Mouse (Mus musculus) ES-E14 (cell line): Measurements from ENCODE around the gene Gpank1. TPM values are rescaled to one million over a fixed set of nuclear protein-coding genes. Genes with fewer than 3 reads are reported as not detected.

ENCODE experiments used
- DNase-seq: peaks from one replicate; pipeline ENCODE4 v3.0.0-alpha.2; 2013; ENCODE audit warnings: low read depth, low spot score
- H3K27ac ChIP-seq: 2 replicates; pipeline ENCODE4 v1.5.1; 2012; ENCODE audit warnings: low read depth, mild to moderate bottlenecking, low read length, moderate library complexity, mixed read lengths; ENCODE audit not compliant: poor library complexity, insufficient read depth, severe bottlenecking
- H3K36me3 ChIP-seq: 2 replicates; pipeline ENCODE4 v1.6.1; 2012; ENCODE audit warnings: mild to moderate bottlenecking, low read length, moderate library complexity, mixed read lengths; ENCODE audit not compliant: control insufficient read depth, poor library complexity, insufficient read depth, severe bottlenecking
- H3K4me1 ChIP-seq, 2 experiments: fragments of 150-350 bp in 1 of 2; sonication (generic) in 1 of 2; 2 replicates each; pipeline ENCODE4 v1.6.1; 2012; ENCODE audit warnings: low read length in 2 of 2, mild to moderate bottlenecking in 1 of 2, mixed read lengths in 1 of 2; ENCODE audit not compliant: control insufficient read depth in 2 of 2, insufficient read depth in 2 of 2, poor library complexity in 1 of 2
- H3K4me3 ChIP-seq, 2 experiments: fragments of 150-350 bp in 1 of 2; sonication (generic) in 1 of 2; 2 replicates each; pipeline ENCODE4 v1.5.1; 2012; ENCODE audit warnings: low read length in 2 of 2, low read depth in 1 of 2, mild to moderate bottlenecking in 1 of 2, mixed read lengths in 1 of 2; ENCODE audit not compliant: insufficient read depth in 1 of 2, poor library complexity in 1 of 2, severe bottlenecking in 1 of 2
- H3K9ac ChIP-seq: 2 replicates; pipeline ENCODE4 v1.6.1; 2012; ENCODE audit warnings: low read depth, mild to moderate bottlenecking, low read length, mixed read lengths; ENCODE audit not compliant: poor library complexity, insufficient read depth, severe bottlenecking
- H3K9me3 ChIP-seq: fragments of 150-350 bp; sonication (generic); 2 replicates; pipeline ENCODE4 v1.6.1; 2012; ENCODE audit warnings: low read depth, mild to moderate bottlenecking, low read length; ENCODE audit not compliant: control insufficient read depth, insufficient read depth
- CHD2 ChIP-seq: IDR thresholded peaks from 2 replicates; pipeline ENCODE4 v1.6.1; 2014; ENCODE audit warnings: mild to moderate bottlenecking, low read depth, low read length, inconsistent platforms
- HCFC1 ChIP-seq: IDR thresholded peaks from 2 replicates; pipeline ENCODE4 v1.6.1; 2012; ENCODE audit warnings: low read length, inconsistent platforms, borderline replicate concordance; ENCODE audit not compliant: insufficient read depth
- MAFK ChIP-seq: IDR thresholded peaks from 2 replicates; pipeline ENCODE4 v1.6.1; 2014; ENCODE audit warnings: mild to moderate bottlenecking, low read depth, low read length, inconsistent platforms; ENCODE audit not compliant: insufficient read depth
- ZC3H11A ChIP-seq: IDR thresholded peaks from 2 replicates; pipeline ENCODE4 v1.6.1; 2012; ENCODE audit warnings: low read depth, mild to moderate bottlenecking, inconsistent platforms, low read length, borderline replicate concordance
- ZNF384 ChIP-seq: IDR thresholded peaks from 2 replicates; pipeline ENCODE4 v1.6.1; 2012; ENCODE audit warnings: low read depth, low read length, inconsistent platforms
- in situ Hi-C, 2 experiments: fragments of 600-800 bp; cut with MboI; formaldehyde crosslinking; loops; one replicate each; pipeline ENCODE4 v1.15.1; 2025; ENCODE audit warnings: low sequenced_read_pairs in 2 of 2, inconsistent platforms in 1 of 2; ENCODE audit not compliant: unreplicated experiment in 2 of 2
- total RNA-seq: library from RNA; depleted of rRNA; stranded (reverse); fragments of 300-350 nt; gene quantifications from 2 replicates; pipeline ENCODE4 v1.2.3, GENCODE M21; 2012

Gpank1 gene
- total RNA-seq, 1 experiment: 31.1 TPM

DNA sequence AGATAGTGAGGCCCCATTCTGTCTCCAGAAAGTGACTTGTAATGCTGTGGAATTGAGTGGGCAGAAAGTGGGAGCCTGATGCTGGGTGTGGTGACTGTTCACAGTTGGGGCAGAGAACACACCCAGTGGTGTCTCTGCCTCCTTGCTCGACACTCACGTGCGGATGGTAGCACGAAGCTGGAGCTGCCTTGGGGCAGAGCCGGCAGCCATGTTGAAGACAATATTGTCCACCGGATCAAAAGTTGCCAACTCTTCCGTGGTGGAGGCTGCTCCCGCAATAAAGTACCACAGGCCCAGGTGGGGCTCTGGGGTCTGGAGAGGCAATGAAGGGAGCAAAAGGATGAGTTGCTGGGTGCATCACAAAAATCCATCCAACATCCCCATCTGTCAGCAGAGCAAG, 9.8 kb downstream of the Gpank1 start:
- H3K9ac ChIP-seq: no peak overlapping the region
- H3K27ac ChIP-seq: no peak overlapping the region
- DNase-seq: no peak
- H3K4me1 ChIP-seq: peaks cover 0 to 2% of the 10 kb centered on the region in 2 experiments; a peak in 1 of 4 replicates
- in situ Hi-C loops: no loop called here
- no peak overlapping the region for H3K4me3 ChIP-seq
- TF ChIP-seq MAFK: no peak
- no peak for TF ChIP-seq ZNF384
- H3K36me3 ChIP-seq: no peaks in the 10 kb centered on the region
- H3K9me3 ChIP-seq: no peaks in the 10 kb centered on the region

DNA sequence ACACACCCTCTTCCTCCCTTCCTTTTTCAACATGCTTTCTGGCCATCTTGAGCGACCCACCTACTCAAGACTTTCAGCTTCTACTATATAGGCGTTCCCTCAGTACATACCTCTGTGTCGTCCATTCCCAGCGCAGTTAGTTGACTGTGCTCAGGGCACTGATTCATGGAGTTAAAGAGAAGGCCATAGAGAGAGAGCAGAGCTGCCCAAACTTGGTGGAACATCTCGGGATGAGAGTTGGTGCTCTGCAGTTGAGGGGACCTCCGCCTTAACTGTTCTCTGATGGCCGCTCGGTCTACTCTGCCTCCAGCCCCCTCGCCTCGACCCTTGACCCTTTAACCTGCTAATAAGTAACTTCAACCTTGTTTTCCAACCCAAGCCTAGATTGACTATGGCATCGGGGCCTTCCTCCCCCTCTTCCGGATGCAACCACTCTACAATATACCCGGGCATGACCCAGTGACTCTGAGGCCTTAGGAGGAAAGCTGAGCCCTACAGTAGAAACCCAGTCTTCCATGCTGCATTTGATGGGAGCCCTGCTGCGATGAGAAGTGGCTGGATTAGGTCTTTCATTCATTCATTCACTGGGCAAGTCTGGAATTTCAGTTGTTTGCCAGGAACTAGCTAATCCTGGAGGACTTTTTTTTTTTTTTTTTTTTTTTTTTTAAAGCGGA, 10.4 kb downstream of the Gpank1 start, which contains the start of gene Apom:
TSS of gene Apom (minus strand) at position 551 of the 674 bp plus-strand sequence.
- TF ChIP-seq ZNF384 (peak; percentile 85), ZC3H11A (no peak)
- Histone ChIP-seq H3K9ac (no peak within 1 kb of the TSS), H3K4me3 (no peak within 1 kb of the TSS), H3K9me3 (no peaks in the 10 kb centered on the region), H3K4me1 (peaks cover 0 to 4% of the 10 kb centered on the region in 2 experiments; a peak in 2 of 4 replicates), H3K36me3 (no peaks in the 10 kb centered on the region), H3K27ac (no peak within 1 kb of the TSS)
- in situ Hi-C loops: no loop called here
- DNase-seq: no peak

- in situ Hi-C loops: no loop called here
- no peak overlapping the region for H3K4me3 ChIP-seq
- no peaks in the 10 kb centered on the region for H3K9me3 ChIP-seq
- no peak for TF ChIP-seq ZC3H11A
- no peak for TF ChIP-seq ZNF384
- TF ChIP-seq CHD2: no peak
- no peak for TF ChIP-seq MAFK
- no peak for TF ChIP-seq HCFC1
- H3K36me3 ChIP-seq: no peaks in the 10 kb centered on the region
- H3K9ac ChIP-seq: no peak overlapping the region
- peaks cover 0 to 4% of the 10 kb centered on the region in 2 experiments; a peak in 2 of 4 replicates for H3K4me1 ChIP-seq
- H3K27ac ChIP-seq: no peak overlapping the region
- no peak for DNase-seq
These were observed 10.9 kb downstream of the Gpank1 start for GRCm38 (mm10) chr17:35132174-35132560.

DNA sequence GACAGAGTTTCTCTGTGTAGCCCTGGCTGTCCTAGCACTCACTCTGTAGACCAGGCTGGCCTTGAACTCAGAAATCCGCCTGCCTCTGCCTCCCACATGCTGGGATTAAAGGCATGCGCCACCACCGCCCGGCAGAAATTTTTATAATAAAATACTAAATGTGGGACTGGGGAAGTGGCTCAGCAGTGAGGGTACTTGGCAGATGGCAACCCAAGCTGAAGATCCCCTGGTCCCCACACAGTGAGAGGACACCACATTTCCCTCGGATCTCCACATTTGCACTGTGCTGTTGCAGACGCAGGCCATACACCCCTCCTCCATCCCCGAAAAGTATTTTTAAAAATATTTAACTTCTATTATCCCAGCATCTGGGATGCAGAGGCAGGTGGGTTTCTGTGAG, 12.3 kb downstream of the Gpank1 start:
- in situ Hi-C loops: no loop called here
- H3K9ac ChIP-seq: no peak overlapping the region; the same call in 1 of the 2 replicates
- peaks cover 0 to 7% of the 10 kb centered on the region in 2 experiments; a peak in 2 of 4 replicates for H3K4me1 ChIP-seq
- peaks cover 4% of the 10 kb centered on the region for H3K36me3 ChIP-seq
- H3K27ac ChIP-seq: no peak overlapping the region
- DNase-seq: no peak
- no peaks in the 10 kb centered on the region for H3K9me3 ChIP-seq
- H3K4me3 ChIP-seq: no peak overlapping the region
- TF ChIP-seq ZNF384: no peak
- no peak for TF ChIP-seq ZC3H11A
- no peak for TF ChIP-seq HCFC1
- TF ChIP-seq CHD2: no peak
- no peak for TF ChIP-seq MAFK
